Mouse (Mus musculus) limb, embryonic 10.5 days (tissue): ENCODE measurements around the gene Unc93a2. TPM values are rescaled to one million over a fixed set of nuclear protein-coding genes. Genes with fewer than 3 reads are reported as not detected.
"Not testable (repeated sequence)": the region's sequence is repeated elsewhere in the genome, so short reads cannot be mapped to it uniquely, and the experiment has no call there.

ENCODE experiments used
- DNase-seq: peaks from one replicate; pipeline ENCODE4 v3.0.0-alpha.2; 2017; ENCODE audit warnings: low spot score
- H3K27ac ChIP-seq: fragments of 300-500 bp; sonication (generic); 2 replicates; pipeline ENCODE4 v1.5.1; 2016; ENCODE audit warnings: mild to moderate bottlenecking
- H3K27me3 ChIP-seq: fragments of 300-500 bp; sonication (generic); 2 replicates; pipeline ENCODE4 v1.6.1; 2016; ENCODE audit warnings: low read depth, mild to moderate bottlenecking; ENCODE audit not compliant: poor library complexity, severe bottlenecking
- H3K36me3 ChIP-seq: fragments of 300-500 bp; sonication (generic); 2 replicates; pipeline ENCODE4 v1.6.1; 2016; ENCODE audit warnings: mild to moderate bottlenecking, moderate library complexity
- H3K4me1 ChIP-seq: fragments of 300-500 bp; sonication (generic); 2 replicates; pipeline ENCODE4 v1.6.1; 2016
- H3K4me3 ChIP-seq: fragments of 300-500 bp; sonication (generic); 2 replicates; pipeline ENCODE4 v1.5.1; 2016; ENCODE audit warnings: mild to moderate bottlenecking, moderate library complexity
- H3K9me3 ChIP-seq: fragments of 300-500 bp; sonication (generic); replicated peaks from 2 replicates; pipeline ENCODE4 v1.6.1; 2016; ENCODE audit warnings: mild to moderate bottlenecking
- WGBS: fragments of 180-500 bp; shearing (Covaris S2); methylation state at CpG from one replicate; pipeline ENCODE4 v1.1.7; 2016; 5-methylcytosine and 5-hydroxymethylcytosine counted together
- polyA plus RNA-seq: library from polyadenylated mRNA; unstranded; fragments of >200 nt; fragmentation: Nextera tagmentation; extraction: Ambion mirVana; gene quantifications from 2 replicates; pipeline ENCODE4 v1.2.1, GENCODE M21; 2016

The Unc93a2 gene
- polyA plus RNA-seq, 1 experiment from 2014 or later: not detected

GRCm38 (mm10) chr17:7388958-7389356, 3.7 kb upstream of the Unc93a2 start:
- WGBS: 87% methylated on average over 8 of the region's 8 CpGs
- H3K4me1 ChIP-seq: not testable (repeated sequence)

GRCm38 (mm10) chr17:7388341-7388957, 3.2 kb upstream of the Unc93a2 start:
- WGBS: no CpG with 5 or more reads among the region's 2 CpGs
- not testable (repeated sequence) for H3K4me3 ChIP-seq, H3K9me3 ChIP-seq, H3K27me3 ChIP-seq, DNase-seq, H3K4me1 ChIP-seq, H3K27ac ChIP-seq, H3K36me3 ChIP-seq

More at GRCm38 (mm10) chr17:7388958-7389356, 3.7 kb upstream of the Unc93a2 start:
- H3K9me3 ChIP-seq, H3K27ac ChIP-seq, DNase-seq, H3K36me3 ChIP-seq, H3K4me3 ChIP-seq, H3K27me3 ChIP-seq: not testable (repeated sequence)

- not testable (repeated sequence) for H3K27ac ChIP-seq, DNase-seq, H3K27me3 ChIP-seq, H3K9me3 ChIP-seq, H3K36me3 ChIP-seq, H3K4me3 ChIP-seq, H3K4me1 ChIP-seq
- 76% methylated on average over 8 of the region's 8 CpGs for WGBS
Observed at GRCm38 (mm10) chr17:7386016-7386415, 752 bp upstream of the Unc93a2 start.

- 81% methylated on average over 12 of the region's 13 CpGs for WGBS
Observed at GRCm38 (mm10) chr17:7383167-7384143, 1.8 kb downstream of the Unc93a2 start.

GRCm38 (mm10) chr17:7382711-7383110, 2.6 kb downstream of the Unc93a2 start:
- H3K4me1 ChIP-seq, H3K27ac ChIP-seq, H3K36me3 ChIP-seq, H3K27me3 ChIP-seq, H3K4me3 ChIP-seq, H3K9me3 ChIP-seq, DNase-seq: not testable (repeated sequence)
- WGBS: 89% methylated on average over 1 of the region's 3 CpGs

More at GRCm38 (mm10) chr17:7383167-7384143, 1.8 kb downstream of the Unc93a2 start:
- not testable (repeated sequence) for H3K27ac ChIP-seq, DNase-seq, H3K27me3 ChIP-seq, H3K4me3 ChIP-seq, H3K36me3 ChIP-seq, H3K9me3 ChIP-seq, H3K4me1 ChIP-seq

GRCm38 (mm10) chr17:7377907-7378306, 7.4 kb downstream of the Unc93a2 start:
- not testable (repeated sequence) for H3K27me3 ChIP-seq, H3K4me3 ChIP-seq, H3K9me3 ChIP-seq, H3K4me1 ChIP-seq, DNase-seq, H3K36me3 ChIP-seq, H3K27ac ChIP-seq
- WGBS: 70% methylated on average over 3 of the region's 3 CpGs

GRCm38 (mm10) chr17:7376951-7377700, 8.1 kb downstream of the Unc93a2 start:
- H3K4me3 ChIP-seq, H3K36me3 ChIP-seq, H3K27me3 ChIP-seq, H3K9me3 ChIP-seq, DNase-seq, H3K4me1 ChIP-seq, H3K27ac ChIP-seq: not testable (repeated sequence)
- whole genome bisulfite sequencing: 88% methylated on average over 1 of the region's 3 CpGs

GRCm38 (mm10) chr17:7371879-7372278, 13.4 kb downstream of the Unc93a2 start, which contains the start of gene Gm49630:
Gene Gm49630, minus strand, starts transcription at chr17:7371979.
- not testable (repeated sequence) for H3K27me3 ChIP-seq, H3K4me3 ChIP-seq, H3K36me3 ChIP-seq, DNase-seq, H3K4me1 ChIP-seq, H3K9me3 ChIP-seq, H3K27ac ChIP-seq
- 90% methylated on average over 2 of the region's 5 CpGs for WGBS

- not testable (repeated sequence) for H3K4me1 ChIP-seq
- 82% methylated on average over 6 of the region's 6 CpGs for WGBS
Observed at GRCm38 (mm10) chr17:7369401-7369800, 15.9 kb downstream of the Unc93a2 start.

GRCm38 (mm10) chr17:7366676-7367374, 18.4 kb downstream of the Unc93a2 start:
- 68% methylated on average over 5 of the region's 7 CpGs for WGBS

More at GRCm38 (mm10) chr17:7369401-7369800, 15.9 kb downstream of the Unc93a2 start:
- not testable (repeated sequence) for DNase-seq, H3K36me3 ChIP-seq, H3K9me3 ChIP-seq, H3K27me3 ChIP-seq, H3K27ac ChIP-seq, H3K4me3 ChIP-seq

GRCm38 (mm10) chr17:7366265-7366664, 19.0 kb downstream of the Unc93a2 start:
- not testable (repeated sequence) for H3K27ac ChIP-seq, H3K4me3 ChIP-seq, H3K27me3 ChIP-seq, H3K4me1 ChIP-seq, H3K36me3 ChIP-seq, DNase-seq, H3K9me3 ChIP-seq
- WGBS: no CpG with 5 or more reads among the region's 1 CpGs

More at GRCm38 (mm10) chr17:7366676-7367374, 18.4 kb downstream of the Unc93a2 start:
- not testable (repeated sequence) for H3K9me3 ChIP-seq, H3K4me3 ChIP-seq, H3K36me3 ChIP-seq, H3K27me3 ChIP-seq, DNase-seq, H3K4me1 ChIP-seq, H3K27ac ChIP-seq

GRCm38 (mm10) chr17:7365615-7366014, 19.6 kb downstream of the Unc93a2 start:
- H3K4me1 ChIP-seq, H3K27ac ChIP-seq, H3K4me3 ChIP-seq, H3K36me3 ChIP-seq, DNase-seq, H3K9me3 ChIP-seq, H3K27me3 ChIP-seq: not testable (repeated sequence)
- WGBS: no CpG with 5 or more reads among the region's 3 CpGs
